Mouse (Mus musculus): Measurements from ENCODE around the gene Tmpo. TPM values are rescaled to one million over a fixed set of nuclear protein-coding genes. Genes with fewer than 3 reads are reported as not detected.

The Tmpo gene
- polyA plus RNA-seq, 1 experiment, result 17.4 TPM

DNA sequence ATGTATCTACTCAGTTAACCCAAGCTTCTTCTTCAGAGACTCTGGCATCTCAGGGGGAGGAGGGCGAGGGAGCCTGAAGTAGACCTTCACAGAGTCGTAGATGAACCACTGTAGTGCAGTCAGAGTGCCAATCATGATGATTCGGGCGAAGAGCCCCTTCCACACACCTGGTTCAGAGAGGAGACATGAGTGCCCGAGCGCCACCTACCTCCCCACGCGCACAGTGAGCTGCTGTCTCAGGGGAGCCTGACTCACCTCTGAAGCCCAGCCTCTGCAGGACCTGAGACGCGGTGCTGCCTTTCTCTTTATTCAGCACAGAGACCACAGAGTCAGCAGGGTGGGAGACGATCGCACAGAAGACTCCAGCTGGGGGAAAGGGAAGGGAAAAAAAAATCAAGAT is 64.2 kb downstream of the Tmpo start:
- Histone ChIP-seq H3K4me1 (ENCODE audit: control insufficient read depth, insufficient read depth, low read length) (no peaks in the 10 kb centered on the region), H3K4me3 (ENCODE audit: control insufficient read depth, low read depth, low read length) (no peak overlapping the region), H3K36me3 (ENCODE audit: control insufficient read depth, insufficient read depth, low read length) (peaks cover 4% of the 10 kb centered on the region), H3K27ac (ENCODE audit: control insufficient read depth, insufficient read depth, low read depth, low read length) (no peak overlapping the region), H3K27me3 (ENCODE audit: control insufficient read depth, insufficient read depth, low read length) (no peaks in the 10 kb centered on the region)
- TF ChIP-seq CTCF (IDR thresholded peaks at IDR 0.05; ENCODE audit: control insufficient read depth, insufficient read depth, insufficient replicate concordance, low read depth, low read length) (no peak), POLR2A (IDR thresholded peaks at IDR 0.05; ENCODE audit: control insufficient read depth, low read depth, low read length) (no peak)

DNA sequence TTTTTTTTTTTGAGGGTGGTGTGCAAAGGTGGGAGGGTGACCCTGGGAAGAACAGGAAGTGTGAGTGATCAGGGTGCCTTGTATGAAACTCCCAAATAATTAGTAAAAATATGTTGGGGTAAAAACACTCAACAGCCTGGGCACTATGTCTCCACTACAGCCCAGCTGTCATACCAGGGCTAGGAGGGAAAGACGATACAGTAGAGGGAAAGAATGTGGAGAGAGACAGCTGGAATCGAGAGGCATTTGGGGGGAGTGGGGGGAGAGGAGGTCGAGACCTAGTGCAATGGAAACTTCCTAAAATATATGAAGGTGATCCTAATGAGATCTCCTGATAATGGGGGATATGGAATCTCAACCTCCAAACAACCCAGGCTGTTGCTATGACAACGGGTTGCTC is 71.3 kb downstream of the Tmpo start:
- H3K36me3 ChIP-seq (ENCODE audit: control insufficient read depth, insufficient read depth, low read length), result no peaks in the 10 kb centered on the region
- H3K27ac ChIP-seq (ENCODE audit: control insufficient read depth, insufficient read depth, low read depth, low read length), result no peak overlapping the region
- no peak for TF ChIP-seq POLR2A (IDR thresholded peaks at IDR 0.05; ENCODE audit: control insufficient read depth, low read depth, low read length)
- no peak for TF ChIP-seq CTCF (IDR thresholded peaks at IDR 0.05; ENCODE audit: control insufficient read depth, insufficient read depth, insufficient replicate concordance, low read depth, low read length)
- no peaks in the 10 kb centered on the region for H3K27me3 ChIP-seq (ENCODE audit: control insufficient read depth, insufficient read depth, low read length)
- no peaks in the 10 kb centered on the region for H3K4me1 ChIP-seq (ENCODE audit: control insufficient read depth, insufficient read depth, low read length)
- H3K4me3 ChIP-seq (ENCODE audit: control insufficient read depth, low read depth, low read length), result no peak overlapping the region

- TF ChIP-seq POLR2A (IDR thresholded peaks at IDR 0.05; ENCODE audit: control insufficient read depth, low read depth, low read length), result no peak
- TF ChIP-seq CTCF (IDR thresholded peaks at IDR 0.05; ENCODE audit: control insufficient read depth, insufficient read depth, insufficient replicate concordance, low read depth, low read length), result no peak
- no peaks in the 10 kb centered on the region for H3K27me3 ChIP-seq (ENCODE audit: control insufficient read depth, insufficient read depth, low read length)
- H3K36me3 ChIP-seq (ENCODE audit: control insufficient read depth, insufficient read depth, low read length), result no peaks in the 10 kb centered on the region
- no peak overlapping the region for H3K27ac ChIP-seq (ENCODE audit: control insufficient read depth, insufficient read depth, low read depth, low read length)
- H3K4me1 ChIP-seq (ENCODE audit: control insufficient read depth, insufficient read depth, low read length), result peaks cover 2% of the 10 kb centered on the region; the same call in 1 of the 2 replicates
- no peak overlapping the region for H3K4me3 ChIP-seq (ENCODE audit: control insufficient read depth, low read depth, low read length)
Measured at GRCm38 (mm10) chr10:91105981-91106380, 75.1 kb downstream of the Tmpo start.

DNA sequence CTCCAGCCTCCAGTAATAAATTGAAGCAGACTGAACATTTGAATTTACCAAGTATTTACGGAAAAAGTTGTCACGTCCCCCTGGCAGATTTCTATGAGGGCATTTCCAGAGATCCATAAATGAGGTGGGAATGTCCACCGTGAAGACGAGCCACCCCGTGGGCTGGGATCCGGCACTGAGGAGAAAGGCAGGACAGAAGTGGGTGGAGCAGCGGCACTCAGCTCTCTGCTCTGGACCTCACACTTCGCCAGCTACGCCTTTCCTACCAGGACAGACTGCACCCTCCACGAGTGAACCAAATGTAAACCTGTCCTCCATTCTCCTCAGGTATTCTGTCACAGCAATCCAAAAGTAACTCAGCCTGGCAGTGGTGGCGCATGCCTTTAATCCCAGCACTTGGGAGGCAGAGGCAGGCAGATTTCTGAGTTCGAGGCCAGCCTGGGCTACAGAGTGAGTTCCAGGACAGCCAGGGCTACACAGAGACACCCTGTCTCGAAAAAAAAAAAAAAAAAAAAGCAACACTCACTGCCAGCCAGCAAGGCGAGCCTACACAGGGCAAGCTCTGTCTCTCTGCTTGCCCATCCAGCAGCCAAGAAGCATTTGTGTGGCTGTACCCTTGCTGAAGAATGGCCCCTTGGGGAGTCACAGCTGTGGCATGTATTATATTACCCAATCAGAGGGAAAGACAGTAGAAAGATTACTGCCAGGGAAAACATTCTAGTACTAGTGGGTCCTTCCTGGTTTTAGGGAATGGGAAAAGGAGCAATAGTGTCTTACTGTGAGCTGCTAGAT is 78.1 kb downstream of the Tmpo start:
- Histone ChIP-seq H3K27ac (ENCODE audit: control insufficient read depth, insufficient read depth, low read depth, low read length) (no peak overlapping the region), H3K27me3 (ENCODE audit: control insufficient read depth, insufficient read depth, low read length) (no peaks in the 10 kb centered on the region), H3K36me3 (ENCODE audit: control insufficient read depth, insufficient read depth, low read length) (no peaks in the 10 kb centered on the region), H3K4me1 (ENCODE audit: control insufficient read depth, insufficient read depth, low read length) (peaks cover 2% of the 10 kb centered on the region; the same call in 1 of the 2 replicates), H3K4me3 (ENCODE audit: control insufficient read depth, low read depth, low read length) (no peak overlapping the region)
- TF ChIP-seq CTCF (IDR thresholded peaks at IDR 0.05; ENCODE audit: control insufficient read depth, insufficient read depth, insufficient replicate concordance, low read depth, low read length) (no peak), POLR2A (IDR thresholded peaks at IDR 0.05; ENCODE audit: control insufficient read depth, low read depth, low read length) (no peak)

DNA sequence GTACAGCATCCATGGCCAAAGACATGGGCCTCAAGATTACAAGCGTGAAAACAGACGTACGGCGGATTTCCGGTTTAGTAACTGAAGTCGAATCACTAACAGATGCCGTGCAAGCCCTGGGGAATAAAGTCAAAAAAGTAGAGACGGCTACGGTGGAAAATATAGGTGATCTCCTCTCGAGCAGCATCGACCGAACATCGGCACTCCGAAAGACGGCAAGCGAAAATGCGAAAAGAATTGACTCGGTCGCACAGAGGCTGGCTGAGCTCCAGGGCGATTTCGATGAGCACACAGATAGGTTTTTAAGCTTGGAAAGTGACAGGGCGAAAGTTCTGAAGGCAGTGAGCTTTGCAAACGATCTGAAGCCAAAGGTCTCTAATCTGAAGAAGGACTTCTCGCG is 79.2 kb downstream of the Tmpo start:
- H3K27ac ChIP-seq (ENCODE audit: control insufficient read depth, insufficient read depth, low read depth, low read length), result no peak overlapping the region
- no peaks in the 10 kb centered on the region for H3K27me3 ChIP-seq (ENCODE audit: control insufficient read depth, insufficient read depth, low read length)
- TF ChIP-seq POLR2A (IDR thresholded peaks at IDR 0.05; ENCODE audit: control insufficient read depth, low read depth, low read length) (no peak), CTCF (IDR thresholded peaks at IDR 0.05; ENCODE audit: control insufficient read depth, insufficient read depth, insufficient replicate concordance, low read depth, low read length) (no peak)
- peak overlapping the region; percentile 65 for H3K4me3 ChIP-seq (ENCODE audit: control insufficient read depth, low read depth, low read length)
- H3K36me3 ChIP-seq (ENCODE audit: control insufficient read depth, insufficient read depth, low read length), result no peaks in the 10 kb centered on the region
- H3K4me1 ChIP-seq (ENCODE audit: control insufficient read depth, insufficient read depth, low read length), result peaks cover 2% of the 10 kb centered on the region; the same call in 1 of the 2 replicates

DNA sequence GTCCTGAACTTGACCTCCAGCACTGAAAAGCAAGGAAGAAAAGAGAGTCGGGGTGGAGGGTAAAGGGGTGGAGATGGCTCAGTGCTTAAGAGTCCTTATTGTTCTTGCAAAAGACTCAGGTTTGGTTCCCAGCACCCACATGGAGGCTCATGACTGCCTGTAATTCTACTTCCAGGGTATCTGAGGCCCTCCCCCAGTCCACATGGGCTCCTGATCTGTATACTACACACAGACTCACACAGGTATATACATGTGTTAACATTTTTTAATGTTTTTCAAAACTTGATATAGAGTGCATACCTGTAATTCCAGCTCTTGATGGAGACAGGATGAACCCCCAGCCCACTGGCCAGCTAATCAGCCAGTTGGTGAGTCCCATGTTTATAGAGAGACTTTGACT is 81.0 kb downstream of the Tmpo start:
- no peak for TF ChIP-seq CTCF (IDR thresholded peaks at IDR 0.05; ENCODE audit: control insufficient read depth, insufficient read depth, insufficient replicate concordance, low read depth, low read length)
- no peak for TF ChIP-seq POLR2A (IDR thresholded peaks at IDR 0.05; ENCODE audit: control insufficient read depth, low read depth, low read length)
- peaks cover 2% of the 10 kb centered on the region; the same call in 1 of the 2 replicates for H3K4me1 ChIP-seq (ENCODE audit: control insufficient read depth, insufficient read depth, low read length)
- H3K36me3 ChIP-seq (ENCODE audit: control insufficient read depth, insufficient read depth, low read length), result no peaks in the 10 kb centered on the region
- no peak overlapping the region for H3K4me3 ChIP-seq (ENCODE audit: control insufficient read depth, low read depth, low read length)
- H3K27ac ChIP-seq (ENCODE audit: control insufficient read depth, insufficient read depth, low read depth, low read length), result no peak overlapping the region
- no peaks in the 10 kb centered on the region for H3K27me3 ChIP-seq (ENCODE audit: control insufficient read depth, insufficient read depth, low read length)

GRCm38 (mm10) chr10:91098056-91098455 is 83.1 kb downstream of the Tmpo start:
- no peak overlapping the region for H3K4me3 ChIP-seq (ENCODE audit: control insufficient read depth, low read depth, low read length)
- no peak overlapping the region for H3K27ac ChIP-seq (ENCODE audit: control insufficient read depth, insufficient read depth, low read depth, low read length)
- TF ChIP-seq CTCF (IDR thresholded peaks at IDR 0.05; ENCODE audit: control insufficient read depth, insufficient read depth, insufficient replicate concordance, low read depth, low read length), result no peak
- TF ChIP-seq POLR2A (IDR thresholded peaks at IDR 0.05; ENCODE audit: control insufficient read depth, low read depth, low read length), result no peak
- H3K27me3 ChIP-seq (ENCODE audit: control insufficient read depth, insufficient read depth, low read length), result no peaks in the 10 kb centered on the region
- H3K4me1 ChIP-seq (ENCODE audit: control insufficient read depth, insufficient read depth, low read length), result peaks cover 2% of the 10 kb centered on the region; the same call in 1 of the 2 replicates
- H3K36me3 ChIP-seq (ENCODE audit: control insufficient read depth, insufficient read depth, low read length), result no peaks in the 10 kb centered on the region

Other genes with a start within 250 kb of the Tmpo start
- 1.7 and 1.9 TPM in 2 replicates for gene Apaf1, start 98.5 kb downstream of the Tmpo start, polyA plus RNA-seq (2012; rRNA removed)
- gene Ikbip, start 98.4 kb downstream of the Tmpo start, polyA plus RNA-seq (2012; rRNA removed), result 1.2 and 1.5 TPM in 2 replicates
- 147 and 151 TPM in 2 replicates for gene Slc25a3, start 57.3 kb downstream of the Tmpo start, polyA plus RNA-seq (2012; rRNA removed)